Mouse (Mus musculus): ENCODE measurements at regions not wholly inside any gene's neighbourhood (a gene's known extent, or its start where the extent isn't known, plus 50 kb on each side); places are given as distances from the start of the nearest gene placed in this dataset.

GRCm38 (mm10) chr3:9117913-9118312 is 492.0 kb downstream of the Zfp704 start:
- H3K4me3 ChIP-seq = no peak overlapping the region
- intact Hi-C loops (cut with DNase I) = no loop called here
- no peak for DNase-seq
- TF ChIP-seq CTCF (IDR thresholded peaks at IDR 0.05) = no peak
- H3K27ac ChIP-seq = no peak overlapping the region

GRCm38 (mm10) chr3:9113410-9113809 is 496.5 kb downstream of the Zfp704 start:
- TF ChIP-seq CTCF (IDR thresholded peaks at IDR 0.05) = no peak
- Histone ChIP-seq H3K4me3 (no peak overlapping the region), H3K27ac (no peak overlapping the region)
- intact Hi-C loops (cut with DNase I) = no loop called here
- DNase-seq = no peak

GRCm38 (mm10) chr3:9110741-9111140 is 499.1 kb downstream of the Zfp704 start:
- no peak overlapping the region for H3K27ac ChIP-seq
- no peak for DNase-seq
- no peak overlapping the region for H3K4me3 ChIP-seq
- intact Hi-C loops (cut with DNase I) = no loop called here
- no peak for TF ChIP-seq CTCF (IDR thresholded peaks at IDR 0.05)

GRCm38 (mm10) chr3:9109991-9110390 is 499.9 kb downstream of the Zfp704 start:
- intact Hi-C loops (cut with DNase I) = no loop called here
- no peak overlapping the region for H3K27ac ChIP-seq
- TF ChIP-seq CTCF (IDR thresholded peaks at IDR 0.05) = no peak
- no peak for DNase-seq
- no peak overlapping the region for H3K4me3 ChIP-seq

- intact Hi-C loops (cut with DNase I) = no loop called here
- no peak for DNase-seq
- H3K27ac ChIP-seq = no peak overlapping the region
- H3K4me3 ChIP-seq = no peak overlapping the region
- TF ChIP-seq CTCF (IDR thresholded peaks at IDR 0.05) = no peak
These were observed 500.4 kb downstream of the Zfp704 start for GRCm38 (mm10) chr3:9109485-9109884.

GRCm38 (mm10) chr3:9107766-9108410 is 502.0 kb downstream of the Zfp704 start:
- no peak for DNase-seq
- Histone ChIP-seq H3K27ac (no peak overlapping the region), H3K4me3 (no peak overlapping the region)
- no peak for TF ChIP-seq CTCF (IDR thresholded peaks at IDR 0.05)
- intact Hi-C loops (cut with DNase I) = loop anchor here (2.0 kb wide), 1 partner anchor 59 kb away; no protein-coding TSS in a partner anchor

- Histone ChIP-seq H3K4me3 (no peak overlapping the region), H3K27ac (no peak overlapping the region)
- TF ChIP-seq CTCF (IDR thresholded peaks at IDR 0.05) = no peak
- DNase-seq = no peak
- intact Hi-C loops (cut with DNase I) = no loop called here
These were observed 504.5 kb downstream of the Zfp704 start for GRCm38 (mm10) chr3:9105191-9105926.

- Histone ChIP-seq H3K27ac (no peak overlapping the region), H3K4me3 (no peak overlapping the region)
- TF ChIP-seq CTCF (IDR thresholded peaks at IDR 0.05) = no peak
- DNase-seq = no peak
- intact Hi-C loops (cut with DNase I) = no loop called here
These were observed 506.4 kb downstream of the Zfp704 start for GRCm38 (mm10) chr3:9103456-9103855.

GRCm38 (mm10) chr3:9101240-9101639 is 508.6 kb downstream of the Zfp704 start:
- Histone ChIP-seq H3K4me3 (no peak overlapping the region), H3K27ac (no peak overlapping the region)
- DNase-seq = no peak
- TF ChIP-seq CTCF (IDR thresholded peaks at IDR 0.05) = no peak
- intact Hi-C loops (cut with DNase I) = no loop called here

GRCm38 (mm10) chr3:9100761-9101160 is 509.1 kb downstream of the Zfp704 start:
- Histone ChIP-seq H3K4me3 (no peak overlapping the region), H3K27ac (no peak overlapping the region)
- no peak for TF ChIP-seq CTCF (IDR thresholded peaks at IDR 0.05)
- no peak for DNase-seq
- intact Hi-C loops (cut with DNase I) = no loop called here

- TF ChIP-seq CTCF (IDR thresholded peaks at IDR 0.05) = no peak
- H3K4me3 ChIP-seq = no peak overlapping the region
- intact Hi-C loops (cut with DNase I) = no loop called here
- H3K27ac ChIP-seq = no peak overlapping the region
- no peak for DNase-seq
These were observed 511.4 kb downstream of the Zfp704 start for GRCm38 (mm10) chr3:9098441-9098840.

GRCm38 (mm10) chr3:9084134-9084533 is 525.8 kb downstream of the Zfp704 start:
- no peak for TF ChIP-seq CTCF (IDR thresholded peaks at IDR 0.05)
- Histone ChIP-seq H3K27ac (no peak overlapping the region), H3K4me3 (no peak overlapping the region)
- DNase-seq = no peak
- intact Hi-C loops (cut with DNase I) = no loop called here

- Histone ChIP-seq H3K4me3 (no peak overlapping the region), H3K27ac (no peak overlapping the region)
- no peak for DNase-seq
- intact Hi-C loops (cut with DNase I) = no loop called here
- TF ChIP-seq CTCF (IDR thresholded peaks at IDR 0.05) = no peak
These were observed 527.8 kb downstream of the Zfp704 start for GRCm38 (mm10) chr3:9082061-9082460.

GRCm38 (mm10) chr3:9078201-9078600 is 531.7 kb downstream of the Zfp704 start:
- intact Hi-C loops (cut with DNase I) = loop anchor here (10.0 kb wide), 1 partner anchor 267 kb away; no protein-coding TSS in a partner anchor
- Histone ChIP-seq H3K27ac (no peak overlapping the region), H3K4me3 (no peak overlapping the region)
- DNase-seq = no peak
- no peak for TF ChIP-seq CTCF (IDR thresholded peaks at IDR 0.05)
